Mouse (Mus musculus) neural tube, embryonic 10.5 days (tissue): Measurements from ENCODE around the gene Emx2.
A peak's percentile ranks its signal among the peaks of the same experiment; 100 is the strongest.

Experiments used
- DNase-seq: peaks from one replicate; pipeline ENCODE4 v3.0.0-alpha.2; 2017; ENCODE audit warnings: low spot score; ENCODE audit errors: extremely low spot score

The Emx2 gene

DNA sequence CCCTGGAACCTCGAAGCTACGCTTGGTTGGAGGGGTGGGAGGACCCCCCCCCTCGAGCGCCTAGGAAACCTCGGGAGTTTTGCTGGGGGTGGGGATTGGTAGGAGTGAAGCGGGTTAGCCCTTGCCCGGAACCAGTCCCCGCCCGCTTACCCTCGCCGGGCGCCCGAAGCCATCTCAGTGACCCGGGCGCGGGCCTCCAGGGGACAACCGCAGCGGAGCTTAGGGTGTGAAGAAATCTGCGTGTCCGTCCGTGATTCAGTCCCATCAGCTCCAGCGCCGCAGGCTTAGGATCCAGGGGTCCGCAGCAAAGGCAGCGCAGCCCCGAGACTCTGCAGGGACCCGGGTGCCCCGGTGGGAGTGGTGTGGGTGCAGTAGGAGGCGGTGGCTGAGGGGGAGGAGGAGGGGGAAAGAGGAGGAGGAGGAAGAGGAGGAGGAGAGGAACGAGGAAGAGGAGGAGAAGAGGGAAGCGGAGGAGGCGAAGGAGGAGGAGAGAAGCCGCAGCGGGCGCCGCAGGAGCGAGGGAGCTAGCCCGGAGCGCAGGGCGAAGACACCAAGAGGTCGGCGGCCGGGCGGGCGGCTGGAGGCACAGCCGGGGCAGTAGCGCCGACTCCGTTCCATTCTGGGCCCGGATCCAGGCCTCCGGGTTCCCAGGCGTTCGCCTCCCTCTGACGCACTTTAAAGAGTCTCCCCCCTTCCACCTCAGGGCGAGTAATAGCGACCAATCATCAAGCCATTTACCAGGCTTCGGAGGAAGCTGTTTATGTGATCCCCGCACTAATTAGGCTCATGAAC, at the start of gene Emx2:
TSS of gene Emx2 (plus strand) at position 422 of the 792 bp plus-strand sequence.
- DNase-seq: peak; percentile 82

DNA sequence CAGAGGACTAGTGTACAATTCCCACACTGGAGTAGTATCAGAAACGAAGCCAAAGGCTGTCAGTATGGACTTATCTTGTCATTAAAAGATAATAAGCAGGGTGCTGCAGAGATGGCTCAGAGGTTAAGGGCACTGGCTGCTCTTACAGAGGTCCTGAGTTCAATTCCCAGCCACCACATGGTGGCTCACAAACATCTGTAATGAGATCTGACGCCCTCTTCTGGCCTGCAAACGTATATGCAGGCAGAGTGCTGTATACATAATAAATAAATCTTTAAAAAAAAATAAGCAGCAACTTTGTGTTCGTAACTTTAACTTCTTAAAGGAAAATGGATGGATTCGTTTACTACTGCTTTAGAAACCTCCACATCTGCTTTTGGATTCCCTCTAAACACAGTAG, 44.0 kb upstream of the Emx2 start:
- no peak for DNase-seq

DNA sequence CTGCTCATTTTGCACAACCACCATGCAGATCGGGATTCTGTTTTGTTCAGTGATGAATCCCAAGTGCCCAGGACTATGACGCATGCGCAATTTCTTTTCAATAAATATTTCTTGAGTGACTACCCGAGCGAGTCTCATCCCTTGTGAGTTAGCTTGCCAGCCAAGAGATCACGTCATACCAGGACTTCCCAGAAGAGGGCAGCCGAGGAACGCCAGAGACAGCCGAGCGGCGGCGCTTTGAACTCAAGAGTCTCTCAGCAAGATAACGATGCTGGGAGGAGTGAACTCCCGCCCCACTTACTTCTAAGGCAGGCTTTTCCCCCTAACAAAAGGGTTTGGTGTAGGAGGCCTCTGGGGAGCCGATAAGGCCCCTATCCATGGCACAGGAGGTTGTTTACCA, 40.1 kb upstream of the Emx2 start:
- peak; percentile 94 for DNase-seq

DNA sequence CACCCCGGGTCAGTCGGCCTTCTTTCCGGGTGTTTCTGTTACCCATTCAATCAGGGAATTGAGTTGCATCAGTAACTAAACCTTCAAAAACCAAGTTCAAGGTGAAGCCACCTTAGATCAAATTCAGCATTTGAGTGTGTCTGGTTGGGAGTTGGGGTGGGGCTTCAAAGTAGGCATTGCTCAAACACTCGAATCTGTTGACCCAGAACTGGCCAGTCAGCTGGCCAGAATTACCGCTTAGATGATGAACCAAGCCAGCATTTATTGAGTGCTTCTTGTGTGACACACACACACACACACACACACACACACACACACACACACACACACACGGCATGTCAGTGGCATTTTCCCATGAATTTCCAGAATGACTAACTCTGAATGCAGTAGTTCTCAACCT, 39.5 kb upstream of the Emx2 start:
- no peak for DNase-seq

DNA sequence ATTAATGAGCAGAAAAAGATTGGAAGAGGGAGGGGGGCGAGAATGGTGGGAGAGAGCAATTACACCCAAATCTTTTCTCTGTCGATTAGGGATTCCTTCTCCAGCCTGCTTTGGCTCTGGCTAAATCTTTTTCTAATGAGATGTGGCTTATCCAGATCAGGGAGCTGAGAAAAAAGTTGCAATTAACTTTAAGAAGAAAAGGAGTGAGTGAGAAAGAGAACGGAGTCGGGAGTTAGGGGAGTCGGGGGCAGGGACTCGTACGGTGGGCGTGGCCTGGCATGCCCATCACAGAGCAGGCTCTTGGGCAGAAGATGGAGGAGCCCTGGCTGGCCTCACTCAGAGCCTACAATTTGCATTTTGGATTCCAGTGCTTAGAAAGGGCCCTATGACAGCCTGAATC, 35.8 kb upstream of the Emx2 start:
- no peak for DNase-seq

DNA sequence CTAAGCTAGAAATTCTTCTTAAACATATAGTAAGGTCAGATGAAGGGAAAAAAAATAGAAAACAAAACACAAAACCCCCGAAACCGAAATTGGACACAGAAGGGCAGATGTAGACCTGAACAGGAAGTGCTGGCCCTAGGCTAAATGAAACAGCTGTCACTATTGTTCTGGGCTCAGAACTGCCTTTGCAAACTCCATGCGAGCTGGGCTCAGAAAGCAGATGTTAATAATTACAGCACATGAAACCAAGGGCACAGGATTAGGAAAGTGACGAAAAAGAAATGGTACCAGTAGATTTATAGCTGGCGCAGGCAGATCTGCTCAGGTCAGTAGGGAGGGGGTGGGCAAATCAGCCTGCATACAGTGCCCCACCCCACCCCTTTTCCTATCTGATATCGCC, 34.5 kb upstream of the Emx2 start:
- DNase-seq: peak; percentile 29

DNA sequence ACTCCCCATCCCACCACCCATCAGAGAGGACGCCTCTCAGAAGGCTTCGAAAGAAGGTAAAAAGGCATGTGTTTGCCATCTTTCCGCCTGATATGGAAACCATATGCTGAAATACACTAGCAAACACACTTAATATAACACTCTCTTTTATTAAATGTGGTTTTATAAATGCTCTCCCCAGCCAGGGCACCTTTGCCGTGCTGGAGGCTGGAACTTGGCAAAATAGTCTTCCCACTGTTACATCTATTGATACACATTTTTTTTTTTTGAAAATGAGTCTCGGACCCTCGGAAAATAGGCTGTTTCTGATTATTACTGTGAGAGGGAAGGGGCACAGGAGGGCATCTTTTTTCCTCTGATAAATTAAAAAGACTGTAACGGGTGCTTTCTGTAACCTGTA, 33.2 kb upstream of the Emx2 start:
- DNase-seq: no peak

DNA sequence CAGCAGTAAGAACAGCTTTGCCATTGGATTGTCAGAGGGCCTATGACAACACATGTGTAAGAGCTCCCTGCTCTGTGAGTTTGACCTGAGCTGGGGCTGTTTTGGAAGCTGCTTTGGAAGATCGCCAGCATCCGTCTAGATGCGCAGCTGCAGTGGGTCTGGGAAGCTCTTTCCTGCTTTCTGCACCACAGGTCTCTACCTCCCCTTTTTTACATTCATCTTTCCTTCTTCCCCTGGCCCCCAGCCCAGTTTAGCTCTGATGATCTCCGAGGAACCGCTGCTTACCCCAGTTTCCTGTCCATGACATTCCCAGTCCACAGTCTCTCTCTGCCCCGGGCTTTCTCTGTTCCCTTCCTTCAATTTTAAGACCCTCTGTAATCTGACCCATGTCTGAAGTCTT, 25.9 kb upstream of the Emx2 start:
- no peak for DNase-seq

DNA sequence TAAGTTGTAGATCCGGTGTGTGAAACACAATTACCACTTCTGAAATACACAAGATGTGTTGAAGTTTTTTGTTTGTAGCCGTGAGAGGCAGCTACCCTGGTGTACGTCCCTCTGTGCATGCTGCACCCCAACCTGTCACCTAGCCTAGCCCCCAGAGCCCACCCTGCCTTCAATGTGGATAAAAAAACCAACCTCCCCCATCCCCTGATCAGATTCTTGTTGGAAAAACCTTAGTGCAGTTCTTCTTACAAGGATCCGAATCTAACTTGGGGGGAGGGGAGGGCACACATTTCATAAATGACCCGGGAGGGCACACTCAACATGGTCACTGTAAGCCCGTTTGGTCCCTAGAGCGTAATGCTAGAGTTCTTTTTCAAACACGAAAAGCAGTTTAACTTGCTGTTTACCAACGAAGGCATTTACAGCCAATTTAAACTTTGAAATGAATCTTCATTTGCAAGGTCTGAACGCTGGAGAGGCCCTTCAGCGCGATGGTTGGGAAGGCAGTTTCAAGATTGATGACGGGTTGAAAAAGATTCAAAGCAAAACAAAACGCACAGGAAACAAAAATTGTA, 7.5 kb upstream of the Emx2 start:
- peak; percentile 34 for DNase-seq

DNA sequence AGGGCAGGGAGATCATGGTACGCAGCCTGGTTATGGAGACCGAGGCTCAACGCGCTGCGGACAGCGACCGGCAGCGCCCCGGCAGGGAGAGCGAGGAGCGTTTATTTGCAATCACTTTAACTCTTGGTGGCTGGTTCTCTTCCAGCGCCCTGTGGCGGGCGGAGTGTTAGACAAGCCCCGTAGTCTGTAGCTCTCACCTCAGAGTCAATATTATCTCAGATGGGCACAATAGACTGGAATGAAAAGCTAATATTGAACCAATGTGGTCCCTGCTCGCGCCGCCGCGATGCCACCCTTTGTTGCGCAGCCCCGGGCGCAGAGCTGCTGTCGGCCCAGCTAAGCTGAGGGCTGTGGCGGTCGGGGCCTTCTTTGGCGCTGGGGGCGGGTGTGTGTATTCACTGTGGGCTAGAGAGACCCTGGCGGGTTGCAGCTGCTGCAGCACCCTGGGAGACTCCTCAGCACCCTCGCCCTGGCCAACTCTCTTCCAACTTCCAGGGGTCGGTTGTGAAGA, 6.7 kb upstream of the Emx2 start:
- DNase-seq: peak; percentile 73

DNA sequence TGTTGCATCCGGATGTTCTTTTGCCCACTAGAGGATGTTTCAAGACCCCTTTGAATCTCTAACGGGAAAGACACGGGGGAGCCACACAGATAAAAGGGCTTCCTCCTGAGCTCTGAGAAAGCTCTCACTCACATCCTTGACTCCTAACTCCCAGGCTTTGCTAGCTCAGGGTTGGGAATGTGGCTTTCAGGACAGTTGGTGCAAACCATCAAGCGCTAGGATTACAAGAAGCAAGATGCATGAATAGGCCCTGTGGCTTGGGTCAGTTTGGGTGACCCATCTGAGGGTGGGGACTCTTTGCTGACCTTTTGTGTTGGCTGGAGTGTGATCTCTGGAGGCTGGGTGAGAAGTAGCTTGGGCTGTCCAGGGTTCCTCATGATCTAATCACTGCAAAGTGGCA, 5.9 kb upstream of the Emx2 start:
- peak; percentile 24 for DNase-seq

DNA sequence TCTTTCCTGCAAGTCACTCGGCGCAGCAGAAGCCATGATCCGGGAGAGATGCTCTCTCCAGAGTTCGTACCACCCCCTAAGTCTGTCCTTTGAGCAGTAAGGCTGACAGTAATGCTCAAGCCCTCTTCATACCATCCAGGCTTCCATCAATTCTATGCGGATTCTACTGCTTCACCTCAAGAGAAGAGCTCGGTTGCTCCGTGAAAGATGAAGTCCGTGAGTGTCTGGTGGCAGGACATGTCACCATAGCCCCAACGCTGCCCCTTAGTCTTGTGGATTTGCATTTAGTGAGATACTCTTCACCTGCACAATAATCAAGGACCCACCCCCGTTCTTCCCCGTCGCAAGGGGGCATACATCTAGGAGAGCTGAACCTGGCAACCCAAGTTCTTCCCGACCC, 4.6 kb upstream of the Emx2 start:
- DNase-seq: peak; percentile 23

DNA sequence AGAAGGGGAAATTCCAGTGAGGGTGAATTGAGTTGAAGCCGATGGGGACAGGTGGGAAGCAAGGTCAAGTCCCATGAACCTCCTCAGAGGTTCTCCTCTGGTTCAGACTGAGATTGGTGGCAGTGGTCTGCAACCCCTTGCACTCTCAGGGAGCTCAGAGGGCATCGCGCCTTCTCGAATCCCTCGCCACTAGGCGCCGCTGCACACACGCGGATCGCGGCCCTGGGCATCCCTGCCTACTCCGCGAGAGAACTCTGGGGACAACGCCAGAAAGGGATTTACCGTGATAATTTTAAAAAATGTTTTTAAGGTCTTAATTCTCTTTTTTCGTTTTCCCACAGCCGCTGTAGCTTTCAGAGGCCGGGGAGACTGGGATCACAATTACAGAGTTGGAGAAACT, 4.0 kb upstream of the Emx2 start:
- peak; percentile 90 for DNase-seq

DNA sequence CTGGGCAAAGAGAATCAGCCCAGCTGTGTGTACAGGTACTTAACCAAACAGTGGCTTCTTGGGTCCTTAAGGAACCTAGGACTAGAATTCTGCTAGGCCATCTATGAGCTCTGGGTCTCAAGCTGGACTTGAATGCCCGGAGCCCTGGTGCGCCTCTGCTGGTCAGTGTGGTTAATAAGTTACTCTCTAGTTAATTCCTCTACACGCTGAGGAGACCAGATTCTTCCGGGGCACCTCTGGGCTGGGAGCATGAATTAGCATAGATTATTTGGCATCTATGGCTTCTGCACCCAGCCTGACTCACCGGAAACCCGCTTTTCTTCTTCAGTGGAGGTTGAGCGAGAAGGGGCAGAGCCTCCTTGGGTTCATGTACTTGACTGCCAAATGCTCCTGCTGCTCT, 2.5 kb upstream of the Emx2 start:
- DNase-seq: peak; percentile 40

DNA sequence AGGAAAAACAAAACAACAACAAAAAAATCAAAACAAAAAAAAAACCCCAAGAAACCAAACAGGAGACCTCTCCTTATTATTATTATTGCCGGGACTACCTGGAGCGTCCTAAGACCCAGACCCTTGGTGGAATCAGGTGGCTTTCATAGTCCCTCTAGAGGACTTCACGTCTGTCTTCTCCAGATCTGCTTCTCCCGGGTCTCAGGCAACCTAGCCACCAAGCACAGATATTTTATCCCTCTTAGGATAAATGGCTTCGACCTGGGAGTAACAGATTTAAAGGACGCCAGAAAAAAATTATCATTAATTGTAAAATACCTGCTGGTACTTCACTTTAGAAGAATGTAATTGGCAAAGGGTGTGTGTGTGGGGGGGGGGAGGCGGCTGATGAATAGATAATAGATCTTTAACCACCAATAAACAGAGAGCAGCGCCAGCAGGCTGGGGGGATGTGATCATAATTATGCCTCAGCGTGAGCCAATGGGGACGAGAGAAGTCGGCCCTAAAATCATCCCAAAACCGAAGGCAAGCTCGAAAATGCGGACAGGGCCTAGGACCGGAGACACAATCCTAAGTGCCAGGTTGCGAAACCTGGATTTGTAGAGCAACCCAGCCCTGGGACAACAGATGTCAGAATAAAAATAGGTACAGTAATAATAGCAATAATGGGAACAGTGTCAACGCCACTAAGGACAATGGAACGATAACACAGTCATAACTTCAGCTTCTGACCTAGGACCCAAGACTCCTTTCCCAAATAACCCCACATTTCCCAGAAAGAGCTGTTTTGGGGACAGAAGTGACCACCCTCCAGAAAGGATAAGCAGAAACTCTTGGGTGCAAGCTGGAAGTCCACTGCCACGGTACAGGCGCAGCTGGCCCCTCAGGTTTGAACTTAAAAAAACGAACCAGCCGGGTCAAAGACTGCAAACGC, 894 bp upstream of the Emx2 start:
- peak; percentile 53 for DNase-seq

DNA sequence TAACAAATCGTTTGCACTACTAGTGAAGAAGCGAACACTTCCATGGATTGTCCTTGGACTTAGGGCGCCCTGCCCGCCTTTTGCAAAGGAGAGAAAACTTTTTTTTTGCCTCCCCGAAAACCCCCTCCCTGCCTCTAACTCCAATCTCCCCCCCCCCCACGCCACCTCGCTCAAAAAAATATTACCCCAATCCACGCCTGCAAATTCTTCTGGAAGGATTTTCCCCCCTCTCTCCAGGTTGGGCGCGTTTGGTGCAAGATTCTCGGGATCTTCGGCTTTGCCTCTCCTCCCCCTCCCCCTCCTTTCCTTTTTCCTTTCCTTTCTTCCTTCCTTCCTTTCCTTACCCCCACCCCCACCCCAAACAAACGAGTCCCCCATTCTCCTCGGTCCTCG, 567 bp downstream of the Emx2 start:
- DNase-seq: no peak

DNA sequence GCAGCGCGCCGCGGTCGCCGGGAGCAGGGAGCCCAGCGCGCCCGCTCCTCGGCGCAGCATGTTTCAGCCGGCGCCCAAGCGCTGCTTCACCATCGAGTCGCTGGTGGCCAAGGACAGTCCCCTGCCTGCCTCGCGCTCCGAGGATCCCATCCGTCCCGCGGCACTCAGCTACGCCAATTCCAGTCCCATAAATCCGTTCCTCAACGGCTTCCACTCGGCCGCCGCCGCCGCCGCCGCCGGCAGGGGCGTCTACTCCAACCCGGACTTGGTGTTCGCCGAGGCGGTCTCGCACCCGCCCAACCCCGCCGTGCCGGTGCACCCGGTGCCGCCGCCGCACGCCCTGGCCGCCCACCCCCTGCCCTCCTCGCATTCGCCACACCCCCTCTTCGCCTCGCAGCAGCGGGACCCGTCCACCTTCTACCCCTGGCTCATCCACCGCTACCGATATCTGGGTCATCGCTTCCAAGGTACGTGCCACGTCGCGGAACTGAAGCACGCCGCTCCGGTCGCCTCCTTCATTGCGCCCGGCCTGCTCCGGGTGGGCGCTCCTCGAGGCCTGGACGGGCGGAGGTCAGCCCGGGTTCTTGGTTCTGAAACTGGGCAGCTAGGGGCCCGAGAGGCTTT, 1.1 kb downstream of the Emx2 start:
- DNase-seq: peak; percentile 82

DNA sequence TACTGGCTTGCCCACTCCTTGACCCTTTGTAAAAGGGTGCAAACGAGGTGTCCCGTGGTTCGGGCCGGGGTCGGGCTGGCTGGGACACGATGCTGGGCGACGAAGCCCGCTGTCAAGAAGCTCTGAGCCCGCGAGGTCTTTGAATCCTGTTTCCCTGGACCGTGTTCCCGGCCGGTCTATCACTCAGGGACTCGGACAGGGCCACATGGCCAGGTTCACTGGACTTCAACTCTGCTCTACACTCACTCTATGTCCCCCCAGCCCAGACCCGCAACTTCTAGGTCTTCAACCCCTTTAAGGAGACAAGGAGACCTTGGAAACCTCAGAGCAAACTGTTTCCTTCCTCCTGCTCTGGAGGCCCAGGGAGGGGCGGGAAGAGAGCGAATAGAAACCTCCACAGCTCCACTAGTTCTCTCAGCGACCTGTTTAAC, 1.7 kb downstream of the Emx2 start:
- peak; percentile 75 for DNase-seq

DNA sequence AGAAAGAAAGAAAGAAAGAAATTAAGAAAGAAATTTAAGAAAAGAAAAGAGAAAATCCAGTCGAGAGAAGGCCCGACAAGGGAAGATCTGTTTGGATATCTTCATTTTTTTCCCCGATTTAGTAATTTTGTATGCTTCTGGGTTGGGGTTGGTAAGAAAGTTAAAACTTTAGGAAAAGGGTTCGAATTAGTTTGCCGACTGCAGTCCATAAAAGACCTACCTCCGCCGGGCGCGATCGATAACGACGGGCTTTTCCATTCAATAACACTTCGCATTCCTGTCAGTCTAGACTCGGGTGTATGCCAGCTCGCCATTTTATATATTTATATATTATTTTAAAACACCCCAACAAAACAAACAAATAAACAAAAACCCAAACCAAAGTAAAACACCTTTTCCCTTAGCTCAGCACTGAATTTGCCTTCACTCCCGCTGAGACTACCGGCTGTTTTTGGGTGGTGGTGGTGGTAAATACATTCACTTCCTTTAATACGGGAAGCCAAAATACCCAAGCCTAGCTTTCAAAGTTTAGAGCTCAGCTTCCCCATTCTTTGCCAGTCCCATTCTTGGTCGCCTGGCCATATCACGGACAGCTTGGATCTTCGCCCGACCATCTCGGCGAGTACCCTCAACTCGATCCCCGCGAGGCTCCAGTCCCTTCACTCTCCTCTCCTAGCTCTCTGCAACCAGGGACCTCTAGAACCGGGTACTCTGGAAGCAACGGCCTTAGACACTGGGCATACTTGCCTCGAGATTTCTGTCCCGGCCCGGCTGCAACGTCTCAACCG, 2.4 kb downstream of the Emx2 start:
- peak; percentile 61 for DNase-seq
